Mouse (Mus musculus) hindbrain, embryonic 12.5 days (tissue): ENCODE results near the gene Olfr711. TPM values are rescaled to one million over a fixed set of nuclear protein-coding genes. Genes with fewer than 3 reads are reported as not detected.
"Not testable (repeated sequence)": the region's sequence is repeated elsewhere in the genome, so short reads cannot be mapped to it uniquely, and the experiment has no call there.

Experiments
- ATAC-seq: fragments of 200-750 bp; cut with Nextera tagmentation; 2 replicates; pipeline ENCODE4 v1.8.0; 2017; ENCODE audit warnings: moderate TSS enrichment; ENCODE audit not compliant: low FRiP score
- H3K27ac ChIP-seq: fragments of 300-500 bp; sonication (generic); 2 replicates; pipeline ENCODE4 v1.5.1; 2016; ENCODE audit warnings: mild to moderate bottlenecking
- H3K27me3 ChIP-seq: fragments of 300-500 bp; sonication (generic); 2 replicates; pipeline ENCODE4 v1.6.1; 2016; ENCODE audit warnings: mild to moderate bottlenecking
- H3K36me3 ChIP-seq: fragments of 300-500 bp; sonication (generic); 2 replicates; pipeline ENCODE4 v1.6.1; 2016; ENCODE audit warnings: mild to moderate bottlenecking
- H3K4me1 ChIP-seq: fragments of 300-500 bp; sonication (generic); 2 replicates; pipeline ENCODE4 v1.6.1; 2016
- H3K4me2 ChIP-seq: fragments of 300-500 bp; sonication (generic); replicated peaks from 2 replicates; pipeline ENCODE4 v1.6.1; 2016; ENCODE audit warnings: mild to moderate bottlenecking
- H3K4me3 ChIP-seq: fragments of 300-500 bp; sonication (generic); 2 replicates; pipeline ENCODE4 v1.5.1; 2016; ENCODE audit warnings: mild to moderate bottlenecking
- H3K9ac ChIP-seq: fragments of 300-500 bp; sonication (generic); 2 replicates; pipeline ENCODE4 v1.6.1; 2016; ENCODE audit warnings: mild to moderate bottlenecking, moderate library complexity
- H3K9me3 ChIP-seq: fragments of 300-500 bp; sonication (generic); replicated peaks from 2 replicates; pipeline ENCODE4 v1.6.1; 2016; ENCODE audit warnings: mild to moderate bottlenecking
- WGBS: fragments of 180-500 bp; shearing (Covaris S2); methylation state at CpG from one replicate; pipeline ENCODE4 v1.1.7; 2016; 5-methylcytosine and 5-hydroxymethylcytosine counted together
- polyA plus RNA-seq: library from polyadenylated mRNA; unstranded; fragments of >200 nt; fragmentation: Nextera tagmentation; extraction: Ambion mirVana; gene quantifications from 2 replicates; pipeline ENCODE4 v1.2.1, GENCODE M21; 2016

Gene Olfr711
- polyA plus RNA-seq: not detected in 2 replicates

GRCm38 (mm10) chr7:106975353-106975752, at the start of gene Olfr711:
TSS of gene Olfr711 (minus strand) at chr7:106975453.
- WGBS: 71% methylated on average over 1 of the region's 1 CpGs

DNA sequence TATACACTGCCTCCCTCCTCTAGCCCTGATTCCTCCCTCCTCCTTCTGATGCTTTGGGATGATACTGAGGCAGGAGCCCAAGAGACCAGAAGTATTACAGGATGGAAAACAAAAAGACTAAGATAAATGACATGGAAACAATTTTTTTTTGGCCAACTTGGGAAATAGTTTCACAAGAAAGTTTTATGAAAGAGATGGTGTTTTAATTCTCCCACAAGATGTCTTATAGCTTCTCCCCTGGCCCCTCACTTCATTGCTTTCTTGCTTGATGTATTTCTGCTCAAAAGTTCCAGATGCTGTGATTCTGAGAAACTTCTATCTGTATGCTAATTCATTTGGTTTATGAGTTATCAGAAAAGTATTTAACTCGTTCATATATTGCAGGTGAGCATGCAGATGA, 30.7 kb upstream of the Olfr711 start, which contains the start of gene Olfr2:
Gene Olfr2, minus strand, starts transcription at position 101 of the 400 bp plus-strand sequence.
- H3K9me3 ChIP-seq: no peaks in the 10 kb centered on the region
- no peaks in the 10 kb centered on the region for H3K4me1 ChIP-seq
- H3K27me3 ChIP-seq: no peaks in the 10 kb centered on the region
- no peak for ATAC-seq
- no peaks in the 10 kb centered on the region for H3K36me3 ChIP-seq
- no peak within 1 kb of the TSS for H3K4me2 ChIP-seq
- H3K4me3 ChIP-seq: no peak within 1 kb of the TSS
- H3K27ac ChIP-seq: no peak within 1 kb of the TSS
- H3K9ac ChIP-seq: no peak within 1 kb of the TSS
- 62% methylated on average over 1 of the region's 1 CpGs for WGBS

More at GRCm38 (mm10) chr7:106975353-106975752, at the start of gene Olfr711:
- Histone ChIP-seq H3K4me3 (no peak within 1 kb of the TSS), H3K27ac (no peak within 1 kb of the TSS), H3K36me3 (no peaks in the 10 kb centered on the region), H3K9me3 (no peaks in the 10 kb centered on the region), H3K4me1 (no peaks in the 10 kb centered on the region), H3K27me3 (no peaks in the 10 kb centered on the region), H3K9ac (no peak within 1 kb of the TSS), H3K4me2 (no peak within 1 kb of the TSS)
- ATAC-seq: no peak

DNA sequence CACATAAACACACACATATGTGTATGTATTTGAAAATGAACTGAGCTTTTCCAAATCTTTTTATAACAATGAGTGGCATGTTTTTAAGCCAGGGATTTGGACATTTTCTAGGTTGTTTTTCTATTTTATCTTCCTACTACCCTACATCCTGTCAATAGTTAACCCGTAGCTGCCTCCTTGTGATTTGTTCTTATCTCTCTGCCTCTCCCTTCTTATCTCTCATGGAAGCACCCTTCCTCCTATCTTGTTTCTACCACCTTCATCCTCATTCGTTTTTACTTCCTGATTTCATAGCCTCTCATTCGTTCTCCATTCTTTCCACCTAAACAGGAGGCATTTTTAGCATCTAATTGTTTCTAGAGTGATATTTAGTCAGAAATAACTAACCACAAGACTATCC, 28.9 kb upstream of the Olfr711 start:
- Histone ChIP-seq H3K27ac (no peak overlapping the region), H3K27me3 (no peaks in the 10 kb centered on the region), H3K36me3 (no peaks in the 10 kb centered on the region), H3K4me1 (no peaks in the 10 kb centered on the region), H3K9ac (no peak overlapping the region), H3K4me2 (no peak overlapping the region), H3K4me3 (no peak overlapping the region), H3K9me3 (no peaks in the 10 kb centered on the region)
- 60% methylated on average over 3 of the region's 3 CpGs for WGBS
- no peak for ATAC-seq

DNA sequence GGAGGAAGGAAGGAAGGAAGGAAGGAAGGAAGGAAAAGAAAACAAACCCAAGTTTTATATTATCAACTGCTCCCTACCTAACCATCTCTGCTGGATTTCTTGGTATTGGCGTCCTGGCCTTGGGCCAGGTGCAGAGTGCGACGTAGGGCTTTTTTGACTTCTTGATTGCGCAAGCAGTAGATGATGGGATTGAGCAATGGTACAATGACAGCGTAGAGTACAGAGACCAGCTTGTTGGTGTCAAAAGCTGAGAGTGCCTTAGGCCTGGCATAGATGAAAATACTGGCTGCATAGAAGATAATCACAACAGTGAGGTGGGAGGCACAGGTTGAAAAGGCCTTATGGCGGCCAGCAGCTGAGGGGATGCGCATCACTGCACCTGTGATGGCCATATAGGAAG, 25.5 kb upstream of the Olfr711 start:
- H3K4me2 ChIP-seq: no peak overlapping the region
- H3K36me3 ChIP-seq: no peaks in the 10 kb centered on the region
- H3K9me3 ChIP-seq: no peaks in the 10 kb centered on the region
- H3K4me3 ChIP-seq: no peak overlapping the region
- WGBS: 89% methylated on average over 7 of the region's 7 CpGs
- H3K27ac ChIP-seq: no peak overlapping the region
- H3K4me1 ChIP-seq: no peaks in the 10 kb centered on the region
- H3K9ac ChIP-seq: no peak overlapping the region
- ATAC-seq: no peak
- no peaks in the 10 kb centered on the region for H3K27me3 ChIP-seq

DNA sequence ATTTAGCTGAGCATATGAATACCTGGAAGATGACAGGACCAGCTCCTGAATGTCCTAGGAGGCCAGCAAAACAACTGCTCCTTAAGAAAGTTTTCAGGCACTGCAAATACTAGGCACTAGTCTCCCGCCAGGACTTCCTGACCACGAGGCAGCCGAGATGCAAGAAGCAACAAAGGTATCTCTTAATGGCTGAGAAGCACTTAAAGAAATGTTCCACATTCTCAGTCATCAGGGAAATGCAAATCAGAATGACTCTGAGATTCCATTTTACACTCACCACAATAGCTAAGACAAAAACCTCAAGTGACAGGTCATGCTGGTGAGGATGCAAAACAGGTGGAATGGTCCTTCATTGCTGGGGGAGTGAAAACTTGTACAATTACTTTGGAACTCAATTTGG, 10.0 kb upstream of the Olfr711 start:
- H3K4me1 ChIP-seq: no peaks in the 10 kb centered on the region
- H3K4me3 ChIP-seq: no peak overlapping the region
- H3K4me2 ChIP-seq: no peak overlapping the region
- 85% methylated on average over 3 of the region's 3 CpGs for WGBS
- H3K27ac ChIP-seq: no peak overlapping the region
- no peak overlapping the region for H3K9ac ChIP-seq
- H3K36me3 ChIP-seq: no peaks in the 10 kb centered on the region
- no peaks in the 10 kb centered on the region for H3K27me3 ChIP-seq
- no peaks in the 10 kb centered on the region; the same call in 1 of the 2 replicates for H3K9me3 ChIP-seq
- ATAC-seq: no peak

- not testable (repeated sequence) for H3K9me3 ChIP-seq, H3K36me3 ChIP-seq, ATAC-seq, H3K27ac ChIP-seq, H3K4me3 ChIP-seq, H3K4me1 ChIP-seq, H3K4me2 ChIP-seq, H3K27me3 ChIP-seq, H3K9ac ChIP-seq
Measured at GRCm38 (mm10) chr7:106967503-106967902, 7.8 kb downstream of the Olfr711 start.

DNA sequence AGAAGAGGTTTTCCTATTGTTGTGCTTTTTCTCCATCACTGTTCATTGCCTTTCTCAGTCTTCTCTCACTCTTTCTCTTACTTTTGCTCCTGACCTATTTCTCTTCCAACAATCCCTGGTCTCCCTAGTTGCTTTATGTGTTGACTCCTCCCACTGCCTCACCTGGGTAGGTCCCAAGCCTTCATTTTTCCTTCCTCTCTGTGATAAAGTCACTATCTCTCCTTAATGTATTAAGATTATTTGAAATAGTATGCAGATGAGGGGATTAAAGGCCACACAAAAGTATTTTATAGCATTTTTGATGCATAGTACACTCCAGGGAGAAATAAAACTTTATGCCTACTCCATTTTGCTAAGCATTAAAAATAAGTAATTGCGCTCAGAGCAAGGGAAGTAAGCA, 11.4 kb downstream of the Olfr711 start, which contains the start of gene Olfr6:
Gene Olfr6, minus strand, starts transcription at position 101 of the 400 bp plus-strand sequence.
- H3K27ac ChIP-seq: no peak within 1 kb of the TSS
- H3K9me3 ChIP-seq: no peaks in the 10 kb centered on the region
- H3K27me3 ChIP-seq: no peaks in the 10 kb centered on the region
- no peak within 1 kb of the TSS for H3K9ac ChIP-seq
- no peaks in the 10 kb centered on the region for H3K4me1 ChIP-seq
- no peak for ATAC-seq
- no peak within 1 kb of the TSS for H3K4me3 ChIP-seq
- H3K36me3 ChIP-seq: no peaks in the 10 kb centered on the region
- no peak within 1 kb of the TSS for H3K4me2 ChIP-seq
- 83% methylated on average over 1 of the region's 1 CpGs for WGBS

DNA sequence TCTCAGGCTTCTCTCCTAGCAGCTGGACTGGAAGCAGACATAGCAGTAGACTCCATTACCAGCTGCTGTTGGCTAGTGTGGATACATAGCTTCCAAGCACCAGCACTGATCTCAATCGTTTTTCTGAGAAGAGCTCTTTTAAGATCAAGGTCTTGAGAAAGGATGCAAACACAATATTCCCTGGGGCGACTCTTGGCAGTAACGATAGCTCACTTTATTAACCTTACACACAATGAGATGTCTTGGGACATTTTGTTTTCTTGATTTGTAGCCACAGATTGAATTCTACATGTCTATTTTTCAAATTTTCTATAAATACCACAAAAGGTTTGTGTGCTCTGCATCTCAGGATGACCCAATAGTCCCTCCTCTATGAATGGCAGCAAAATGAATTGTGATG, 27.0 kb downstream of the Olfr711 start, which contains the start of gene Olfr710:
Gene Olfr710, minus strand, starts transcription at position 101 of the 400 bp plus-strand sequence.
- no peak for ATAC-seq
- Histone ChIP-seq H3K9ac (no peak within 1 kb of the TSS), H3K36me3 (no peaks in the 10 kb centered on the region), H3K4me1 (no peaks in the 10 kb centered on the region), H3K27ac (no peak within 1 kb of the TSS), H3K27me3 (no peaks in the 10 kb centered on the region), H3K9me3 (no peaks in the 10 kb centered on the region), H3K4me3 (no peak within 1 kb of the TSS), H3K4me2 (no peak within 1 kb of the TSS)
- 80% methylated on average over 3 of the region's 3 CpGs for WGBS

DNA sequence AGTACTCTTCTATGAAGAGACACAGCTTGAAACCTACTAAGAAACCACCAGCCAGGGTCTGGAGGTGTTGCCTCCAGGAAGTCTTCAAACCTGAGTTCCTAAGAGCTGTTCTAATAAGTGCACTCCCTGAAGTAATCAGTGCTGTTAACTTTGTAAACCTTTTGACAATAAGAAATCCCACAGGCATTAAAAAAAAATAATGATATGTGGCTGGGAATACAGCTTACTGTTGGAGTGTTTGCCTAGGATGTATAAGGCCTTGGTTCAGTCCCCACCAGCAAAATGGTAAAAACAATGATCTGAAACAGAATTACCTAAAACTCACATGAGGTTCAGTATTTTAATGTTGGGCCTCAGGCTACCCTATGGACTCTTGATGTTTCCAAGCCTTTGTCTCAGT, 43.1 kb downstream of the Olfr711 start, which contains the start of gene Olfr709-ps1:
Gene Olfr709-ps1, minus strand, starts transcription at position 101 of the 400 bp plus-strand sequence.
- no peak within 1 kb of the TSS for H3K4me3 ChIP-seq
- H3K27me3 ChIP-seq: no peaks in the 10 kb centered on the region
- no peak within 1 kb of the TSS for H3K9ac ChIP-seq
- H3K27ac ChIP-seq: no peak within 1 kb of the TSS
- H3K9me3 ChIP-seq: no peaks in the 10 kb centered on the region
- no peaks in the 10 kb centered on the region for H3K36me3 ChIP-seq
- no peak for ATAC-seq
- H3K4me1 ChIP-seq: no peaks in the 10 kb centered on the region
- H3K4me2 ChIP-seq: no peak within 1 kb of the TSS

GRCm38 (mm10) chr7:106920961-106921360, 54.3 kb downstream of the Olfr711 start:
- 89% methylated on average over 7 of the region's 7 CpGs for WGBS
- ATAC-seq: not testable (repeated sequence)

More at GRCm38 (mm10) chr7:106920961-106921360, 54.3 kb downstream of the Olfr711 start:
- not testable (repeated sequence) for H3K36me3 ChIP-seq, H3K27ac ChIP-seq, H3K4me3 ChIP-seq, H3K4me2 ChIP-seq, H3K4me1 ChIP-seq, H3K9ac ChIP-seq, H3K27me3 ChIP-seq, H3K9me3 ChIP-seq

Other genes with a start within 250 kb of the Olfr711 start
- not detected in 2 replicates for gene Olfr697, start 233.0 kb downstream of the Olfr711 start, polyA plus RNA-seq
- gene Olfr698, start 220.1 kb downstream of the Olfr711 start, polyA plus RNA-seq: not detected in 2 replicates
- gene Olfr699, start 182.3 kb downstream of the Olfr711 start, polyA plus RNA-seq: not detected in 2 replicates
- gene Olfr700, start 166.6 kb downstream of the Olfr711 start, polyA plus RNA-seq: not detected in 2 replicates
- not detected in 2 replicates for gene Olfr701, start 161.3 kb downstream of the Olfr711 start, polyA plus RNA-seq
- gene Olfr702, start 141.6 kb downstream of the Olfr711 start, polyA plus RNA-seq: not detected in 2 replicates
- gene Olfr703, start 132.1 kb downstream of the Olfr711 start, polyA plus RNA-seq: not detected in 2 replicates
- gene Olfr704, start 112.3 kb downstream of the Olfr711 start, polyA plus RNA-seq: not detected in 2 replicates
- gene Olfr705, start 98.6 kb downstream of the Olfr711 start, polyA plus RNA-seq: not detected in 2 replicates
- gene Olfr706, start 87.3 kb downstream of the Olfr711 start, polyA plus RNA-seq: not detected in 2 replicates
- gene Olfr707, start 74.2 kb downstream of the Olfr711 start, polyA plus RNA-seq: not detected in 2 replicates
- not detected in 2 replicates for gene Olfr1532-ps1, start 67.5 kb downstream of the Olfr711 start, polyA plus RNA-seq
- not detected in 2 replicates for gene Olfr709-ps1, start 43.2 kb downstream of the Olfr711 start, polyA plus RNA-seq
- not detected in 2 replicates for gene Olfr710, start 27.1 kb downstream of the Olfr711 start, polyA plus RNA-seq
- not detected in 2 replicates for gene Olfr6, start 11.5 kb downstream of the Olfr711 start, polyA plus RNA-seq
- gene Olfr2, start 30.6 kb upstream of the Olfr711 start, polyA plus RNA-seq: not detected in 2 replicates
- not detected in 2 replicates for gene Olfr713, start 55.7 kb upstream of the Olfr711 start, polyA plus RNA-seq
- not detected in 2 replicates for gene Olfr714, start 95.5 kb upstream of the Olfr711 start, polyA plus RNA-seq
- gene Olfr17, start 117.8 kb upstream of the Olfr711 start, polyA plus RNA-seq: not detected in 2 replicates
- not detected in 2 replicates for gene Olfr715b, start 134.9 kb upstream of the Olfr711 start, polyA plus RNA-seq
- not detected in 2 replicates for gene Olfr715, start 155.6 kb upstream of the Olfr711 start, polyA plus RNA-seq
- gene Olfr716, start 162.9 kb upstream of the Olfr711 start, polyA plus RNA-seq: not detected in 2 replicates
- not detected in 2 replicates for gene Nlrp14, start 191.5 kb upstream of the Olfr711 start, polyA plus RNA-seq
- gene Rbmxl2, start 234.0 kb upstream of the Olfr711 start, polyA plus RNA-seq: not detected in 2 replicates